Mouse (Mus musculus): ENCODE measurements at regions not wholly inside any gene's neighbourhood (a gene's known extent, or its start where the extent isn't known, plus 50 kb on each side); places are given as distances from the start of the nearest gene placed in this dataset.

DNA sequence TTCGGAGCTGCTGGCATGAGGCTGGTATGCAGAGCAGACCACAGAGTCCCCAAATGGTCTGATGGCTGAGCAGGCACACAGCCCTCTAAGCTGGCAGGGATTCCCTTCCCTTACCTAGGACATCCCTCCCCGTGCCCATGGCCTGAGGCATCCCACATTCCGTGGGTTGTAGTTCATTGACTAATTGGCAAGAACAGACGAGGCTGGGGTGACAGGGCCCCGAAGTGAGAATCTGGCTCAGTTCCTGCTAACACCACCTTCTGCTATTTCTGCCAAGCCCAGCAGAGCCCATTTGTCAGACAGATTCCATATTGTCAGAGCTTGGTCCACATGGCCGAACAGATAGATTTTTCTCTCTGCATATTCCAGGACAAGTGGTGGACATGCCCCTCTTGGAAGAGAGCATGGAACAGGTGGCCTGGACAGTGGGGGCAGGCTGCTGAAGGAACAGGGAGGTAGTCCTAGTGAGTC is 157.6 kb upstream of the Fam19a5 start:
- TF ChIP-seq POLR2A (IDR thresholded peaks at IDR 0.05; ENCODE audit: low read depth, low read length) = no peak
- no peak for TF ChIP-seq CTCF (IDR thresholded peaks at IDR 0.05; ENCODE audit: borderline replicate concordance, insufficient read depth, low read length)
